ENCODE assay signal across 10 mouse cellular contexts in genomic region chr13:91274615-91275014, GRCm38 (mm10). TPM values are rescaled to one million over a fixed set of nuclear protein-coding genes. Genes with fewer than 3 reads are reported as not detected.
DNase-seq lines count a peak whose midpoint lies in the region; ATAC-seq and TF ChIP-seq lines count a peak whose summit lies in the region.
"Had no signal": no experiment of that assay in that cellular context is flagged by ENCODE, and none has a peak within 500 bp of the region (broad histone marks: within the 10 kb centered on the region; RNA-seq: fewer than 3 reads in every experiment).

No protein-coding gene starts in this region.

- H3K4me1 ChIP-seq in hindbrain, embryonic 14.5 days (replicated peaks; ENCODE audit: control insufficient read depth, insufficient read depth, low read length) = no peaks in the 10 kb centered on the region; the same call in 1 of the 2 replicates
- no peaks in the 10 kb centered on the region for H3K4me1 ChIP-seq in hindbrain, embryonic 11.5 days (replicated peaks; ENCODE audit: control insufficient read depth, insufficient read depth, low read length)
- peaks cover 3% of the 10 kb centered on the region; the same call in 1 of the 2 replicates for H3K4me1 ChIP-seq in forebrain, embryonic 16.5 days (replicated peaks; ENCODE audit: control insufficient read depth, insufficient read depth, low read length)
- no peaks in the 10 kb centered on the region for H3K4me1 ChIP-seq in intestine, postnatal 0 days (replicated peaks; ENCODE audit: control insufficient read depth, insufficient read depth, low read length)
- H3K4me1 ChIP-seq: liver, embryonic 13.5 days; neural tube, embryonic 13.5 days had no signal

- no peak overlapping the region for H3K4me2 ChIP-seq in hindbrain, embryonic 14.5 days (replicated peaks)
- no peak overlapping the region for H3K4me2 ChIP-seq in hindbrain, embryonic 11.5 days (replicated peaks; ENCODE audit: low read depth, low read length)
- no peak overlapping the region for H3K4me2 ChIP-seq in forebrain, embryonic 16.5 days (ENCODE audit: low read length)
- H3K4me2 ChIP-seq in intestine, postnatal 0 days (replicated peaks; ENCODE audit: low read depth) = no peak overlapping the region
- H3K4me2 ChIP-seq: liver, embryonic 13.5 days; neural tube, embryonic 13.5 days had no signal

- 0 out of 2 replicates have a peak overlapping the region, but pooled peaks have one; percentile 26 for H3K27ac ChIP-seq in hindbrain, embryonic 14.5 days
- no peak overlapping the region for H3K27ac ChIP-seq in hindbrain, embryonic 11.5 days (ENCODE audit: low read depth, low read length)
- no peak overlapping the region for H3K27ac ChIP-seq in forebrain, embryonic 16.5 days (ENCODE audit: low read length)
- H3K27ac ChIP-seq in intestine, postnatal 0 days (ENCODE audit: low read depth, low read length) = no peak overlapping the region
- H3K27ac ChIP-seq: liver, embryonic 13.5 days; neural tube, embryonic 13.5 days had no signal

- no peaks in the 10 kb centered on the region for H3K36me3 ChIP-seq in hindbrain, embryonic 14.5 days (replicated peaks; ENCODE audit: control insufficient read depth, insufficient read depth)
- no peaks in the 10 kb centered on the region for H3K36me3 ChIP-seq in hindbrain, embryonic 11.5 days (ENCODE audit: control insufficient read depth, insufficient read depth, low read length)
- H3K36me3 ChIP-seq in forebrain, embryonic 16.5 days (ENCODE audit: control insufficient read depth, insufficient read depth) = no peaks in the 10 kb centered on the region
- H3K36me3 ChIP-seq in intestine, postnatal 0 days (ENCODE audit: control insufficient read depth, insufficient read depth) = no peaks in the 10 kb centered on the region
- H3K36me3 ChIP-seq: liver, embryonic 13.5 days; neural tube, embryonic 13.5 days had no signal

- ATAC-seq in hindbrain, embryonic 14.5 days (ENCODE audit: low FRiP score) = peak; percentile 78; the same call in 1 of the 2 replicates
- ATAC-seq in hindbrain, embryonic 11.5 days (ENCODE audit: low FRiP score) = no peak
- ATAC-seq in forebrain, embryonic 16.5 days = peak; percentile 59; the same call in 1 of the 2 replicates
- no peak for ATAC-seq in megakaryocyte, adult 5-6 weeks (ENCODE audit: poor library complexity, severe bottlenecking)
- ATAC-seq in intestine, postnatal 0 days = no peak

- H3K9me3 ChIP-seq in hindbrain, embryonic 14.5 days (ENCODE audit: control insufficient read depth, low read length) = no peaks in the 10 kb centered on the region
- H3K9me3 ChIP-seq in hindbrain, embryonic 11.5 days (ENCODE audit: control insufficient read depth, low read length) = no peaks in the 10 kb centered on the region
- no peaks in the 10 kb centered on the region for H3K9me3 ChIP-seq in forebrain, embryonic 16.5 days (ENCODE audit: control insufficient read depth, low read length)
- no peaks in the 10 kb centered on the region for H3K9me3 ChIP-seq in intestine, postnatal 0 days (ENCODE audit: control insufficient read depth)
- H3K9me3 ChIP-seq: liver, embryonic 13.5 days; neural tube, embryonic 13.5 days had no signal

- peak; percentile 35 for DNase-seq in hindbrain, embryonic 14.5 days (ENCODE audit: low spot score)
- DNase-seq in hindbrain, embryonic 11.5 days (ENCODE audit: low spot score) = no peak
- peak; percentile 24 for DNase-seq in heart, postnatal 4 days
- peak; percentile 50 for DNase-seq in lung, postnatal 14 days
- no peak for DNase-seq in urinary bladder, postnatal 14 days (ENCODE audit: low spot score)
- DNase-seq: liver, embryonic 13.5 days had no signal

- no peak overlapping the region for H3K4me3 ChIP-seq in hindbrain, embryonic 14.5 days (replicated peaks; ENCODE audit: low read length)
- H3K4me3 ChIP-seq in hindbrain, embryonic 11.5 days (ENCODE audit: low read depth, low read length) = no peak overlapping the region
- H3K4me3 ChIP-seq in forebrain, embryonic 16.5 days (replicated peaks; ENCODE audit: low read length) = no peak overlapping the region
- no peak overlapping the region for H3K4me3 ChIP-seq in intestine, postnatal 0 days (ENCODE audit: low read depth, low read length)
- H3K4me3 ChIP-seq: liver, embryonic 13.5 days; neural tube, embryonic 13.5 days had no signal

- H3K9ac ChIP-seq in hindbrain, embryonic 14.5 days = no peak overlapping the region
- no peak overlapping the region for H3K9ac ChIP-seq in hindbrain, embryonic 11.5 days (ENCODE audit: low read depth, low read length)
- no peak overlapping the region for H3K9ac ChIP-seq in forebrain, embryonic 16.5 days (replicated peaks; ENCODE audit: low read depth, low read length)
- H3K9ac ChIP-seq in intestine, postnatal 0 days (ENCODE audit: low read depth, low read length) = no peak overlapping the region
- H3K9ac ChIP-seq: liver, embryonic 13.5 days; neural tube, embryonic 13.5 days had no signal

- no peak for TF ChIP-seq CTCF in intestine, postnatal 0 days (IDR thresholded peaks at IDR 0.05; ENCODE audit: low read depth)

- 59% methylated on average over 6 of the region's 6 CpGs for WGBS in hindbrain, embryonic 14.5 days
- 70% methylated on average over 6 of the region's 6 CpGs for WGBS in hindbrain, embryonic 11.5 days
- 49% methylated on average over 6 of the region's 6 CpGs for WGBS in forebrain, embryonic 16.5 days
- WGBS in intestine, postnatal 0 days = 60% methylated on average over 6 of the region's 6 CpGs

- no peaks in the 10 kb centered on the region for H3K27me3 ChIP-seq in hindbrain, embryonic 14.5 days (ENCODE audit: control insufficient read depth, insufficient read depth, low read length)
- H3K27me3 ChIP-seq in hindbrain, embryonic 11.5 days (ENCODE audit: control insufficient read depth, insufficient read depth, low read length) = no peaks in the 10 kb centered on the region
- no peaks in the 10 kb centered on the region for H3K27me3 ChIP-seq in forebrain, embryonic 16.5 days (replicated peaks; ENCODE audit: control insufficient read depth, insufficient read depth, low read length)
- no peaks in the 10 kb centered on the region for H3K27me3 ChIP-seq in intestine, postnatal 0 days (replicated peaks; ENCODE audit: control insufficient read depth, insufficient read depth, low read length)
- H3K27me3 ChIP-seq: liver, embryonic 13.5 days; neural tube, embryonic 13.5 days had no signal

RNA-seq across cellular contexts. Expression of gene Atg10, which starts 50.8 kb away (rescaled TPM):
- polyA plus RNA-seq in hindbrain, embryonic 14.5 days (2014; fragmentation: Nextera tagmentation; extraction: Ambion mirVana) = 13.3 and 17.2 TPM in 2 replicates
- 16.6 and 17.3 TPM in 2 replicates for polyA plus RNA-seq in hindbrain, embryonic 11.5 days (2014; fragmentation: Nextera tagmentation; extraction: Ambion mirVana)
- polyA plus RNA-seq in forebrain, embryonic 16.5 days (2015; fragmentation: Nextera tagmentation; extraction: Ambion mirVana) = 14.0 and 15.0 TPM in 2 replicates
- total RNA-seq in heart, postnatal 4 days (2021) = 10 to 100 TPM; 22.1 to 25.6 TPM
- total RNA-seq in megakaryocyte, adult 5-6 weeks (2015) = 10.0 and 11.4 TPM in 2 replicates
- 7.5 TPM in 2 replicates for total RNA-seq in megakaryocyte, adult 5-6 weeks (2017)
- polyA plus RNA-seq in intestine, postnatal 0 days (2015; fragmentation: Nextera tagmentation; extraction: Ambion mirVana) = 24.5 and 29.1 TPM in 2 replicates

Comparison
In these comparisons a context has a peak if more than half of its experiments do, and no peak if none do; other contexts are left out.
1. ATAC-seq: peak in hindbrain, embryonic 14.5 days (single experiment) and forebrain, embryonic 16.5 days (single experiment); none in hindbrain, embryonic 11.5 days (single experiment), megakaryocyte, adult 5-6 weeks (single experiment) and intestine, postnatal 0 days (single experiment).
2. DNase-seq: peak in hindbrain, embryonic 14.5 days (single experiment), heart, postnatal 4 days (single experiment) and lung, postnatal 14 days (single experiment); none in hindbrain, embryonic 11.5 days (single experiment) and urinary bladder, postnatal 14 days (single experiment).